Mouse (Mus musculus) liver, embryonic 15.5 days (tissue): Measurements from ENCODE around the gene Pla2g2c. TPM values are rescaled to one million over a fixed set of nuclear protein-coding genes. Genes with fewer than 3 reads are reported as not detected.

Experiments
- ATAC-seq: fragments of 200-750 bp; cut with Nextera tagmentation; 2 replicates; pipeline ENCODE4 v1.8.0; 2017; ENCODE audit warnings: moderate number of reproducible peaks, mild to moderate bottlenecking, moderate library complexity; ENCODE audit not compliant: insufficient read depth
- H3K27ac ChIP-seq: fragments of 300-500 bp; sonication (generic); replicated peaks from 2 replicates; pipeline ENCODE4 v1.5.1; 2015; ENCODE audit warnings: mild to moderate bottlenecking, inconsistent platforms
- H3K27me3 ChIP-seq: fragments of 300-500 bp; sonication (generic); 2 replicates; pipeline ENCODE4 v1.6.1; 2015; ENCODE audit warnings: mild to moderate bottlenecking, inconsistent platforms
- H3K36me3 ChIP-seq: fragments of 300-500 bp; sonication (generic); replicated peaks from 2 replicates; pipeline ENCODE4 v1.6.1; 2015; ENCODE audit warnings: moderate library complexity, mild to moderate bottlenecking, inconsistent platforms
- H3K4me1 ChIP-seq: fragments of 300-500 bp; sonication (generic); replicated peaks from 2 replicates; pipeline ENCODE4 v1.6.1; 2015; ENCODE audit warnings: inconsistent platforms
- H3K4me2 ChIP-seq: fragments of 300-500 bp; sonication (generic); 2 replicates; pipeline ENCODE4 v1.6.1; 2015; ENCODE audit warnings: moderate library complexity, mild to moderate bottlenecking, inconsistent platforms
- H3K4me3 ChIP-seq: fragments of 300-500 bp; sonication (generic); replicated peaks from 2 replicates; pipeline ENCODE4 v1.5.1; 2015; ENCODE audit warnings: mild to moderate bottlenecking, inconsistent platforms
- H3K9ac ChIP-seq: fragments of 300-500 bp; sonication (generic); 2 replicates; pipeline ENCODE4 v1.6.1; 2015; ENCODE audit warnings: moderate library complexity, mild to moderate bottlenecking, inconsistent platforms
- H3K9me3 ChIP-seq: fragments of 300-500 bp; sonication (generic); replicated peaks from 2 replicates; pipeline ENCODE4 v1.6.1; 2016; ENCODE audit warnings: inconsistent platforms
- WGBS: fragments of 180-500 bp; shearing (Covaris S2); methylation state at CpG from one replicate; pipeline ENCODE4 v1.1.7; 2015; ENCODE audit warnings: mixed read lengths; ENCODE audit not compliant: insufficient replicate concordance; 5-methylcytosine and 5-hydroxymethylcytosine counted together
- polyA plus RNA-seq: library from polyadenylated mRNA; unstranded; fragments of >200 nt; fragmentation: Nextera tagmentation; extraction: Ambion mirVana; gene quantifications from 2 replicates; pipeline ENCODE4 v1.2.1, GENCODE M21; 2015

Pla2g2c gene
- polyA plus RNA-seq, 1 experiment from 2014 or later: not detected

GRCm38 (mm10) chr4:138697166-138697860 is 27.3 kb upstream of the Pla2g2c start:
- Histone ChIP-seq H3K4me3 (no peak overlapping the region), H3K27me3 (peaks cover 6% of the 10 kb centered on the region), H3K4me1 (no peaks in the 10 kb centered on the region), H3K9ac (no peak overlapping the region), H3K4me2 (no peak overlapping the region), H3K27ac (no peak overlapping the region), H3K9me3 (no peaks in the 10 kb centered on the region), H3K36me3 (no peaks in the 10 kb centered on the region)
- ATAC-seq: no peak
- 43% methylated on average over 10 of the region's 10 CpGs for WGBS

DNA sequence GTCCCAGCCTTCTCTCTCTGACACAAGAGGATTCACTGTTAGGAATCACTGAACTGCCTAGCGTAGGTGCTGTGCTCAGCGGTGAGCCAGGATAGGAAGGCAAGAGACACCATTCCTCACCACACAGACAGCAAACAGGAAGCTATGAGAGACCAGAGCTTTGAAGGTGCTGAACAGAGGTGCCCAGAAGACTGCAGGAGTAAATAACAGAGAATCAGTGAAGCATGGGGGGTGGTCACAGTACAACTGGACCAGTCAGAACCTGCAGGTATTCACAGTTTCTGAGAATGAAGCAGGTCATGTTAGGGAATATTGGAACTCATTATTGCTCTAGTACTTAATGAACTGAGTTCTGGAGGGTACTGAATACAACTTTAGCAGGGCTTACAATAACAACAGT is 26.3 kb upstream of the Pla2g2c start:
- no peak overlapping the region for H3K4me2 ChIP-seq
- H3K4me3 ChIP-seq: no peak overlapping the region
- no peak overlapping the region for H3K9ac ChIP-seq
- no peaks in the 10 kb centered on the region for H3K36me3 ChIP-seq
- ATAC-seq: no peak
- WGBS: 40% methylated on average over 2 of the region's 2 CpGs
- peaks cover under 1% of the 10 kb centered on the region for H3K27me3 ChIP-seq
- H3K9me3 ChIP-seq: no peaks in the 10 kb centered on the region
- H3K4me1 ChIP-seq: no peaks in the 10 kb centered on the region
- H3K27ac ChIP-seq: no peak overlapping the region

DNA sequence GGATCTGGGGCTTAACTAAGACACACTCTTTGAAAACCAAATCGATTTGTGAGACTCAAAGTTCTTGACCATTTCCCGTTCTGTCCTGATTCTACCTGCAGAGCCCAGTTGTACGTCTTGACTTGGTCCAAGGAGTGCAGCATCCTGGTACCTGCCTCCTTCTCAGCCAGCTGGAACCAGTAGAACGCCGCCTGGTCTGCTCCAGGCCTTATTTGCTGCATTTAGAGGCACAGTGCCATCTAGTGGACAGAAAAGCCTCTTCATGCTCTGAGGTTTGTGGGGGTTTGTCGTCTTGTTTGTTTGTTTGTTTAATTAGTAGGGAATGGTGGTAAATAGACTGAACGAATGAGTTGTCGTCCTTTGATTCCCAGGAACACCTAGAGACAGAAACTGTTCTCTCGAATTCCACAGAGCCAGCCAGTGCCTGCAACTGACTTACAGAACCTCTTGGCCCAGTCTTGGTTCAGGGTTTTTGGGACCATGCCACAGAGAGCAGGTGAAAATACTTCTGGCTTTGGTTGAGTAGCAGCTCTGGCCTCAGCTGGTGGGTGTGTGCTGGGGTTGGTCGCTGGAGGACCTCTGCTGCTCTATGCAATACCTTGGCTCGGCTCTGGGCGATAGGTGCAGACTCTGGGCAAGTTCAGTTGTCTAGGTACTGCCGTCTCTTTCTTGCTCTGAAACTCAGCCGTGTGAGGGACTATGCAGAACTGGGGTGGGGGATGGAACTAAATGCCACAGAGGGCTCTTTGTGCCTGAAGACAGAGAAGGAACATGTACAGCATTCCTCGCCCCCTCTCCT is 24.2 kb upstream of the Pla2g2c start:
- Histone ChIP-seq H3K27ac (no peak overlapping the region), H3K9me3 (no peaks in the 10 kb centered on the region), H3K4me3 (no peak overlapping the region), H3K4me1 (no peaks in the 10 kb centered on the region), H3K27me3 (no peaks in the 10 kb centered on the region), H3K9ac (no peak overlapping the region), H3K36me3 (no peaks in the 10 kb centered on the region), H3K4me2 (no peak overlapping the region)
- ATAC-seq: no peak
- 22% methylated on average over 15 of the region's 15 CpGs for WGBS

DNA sequence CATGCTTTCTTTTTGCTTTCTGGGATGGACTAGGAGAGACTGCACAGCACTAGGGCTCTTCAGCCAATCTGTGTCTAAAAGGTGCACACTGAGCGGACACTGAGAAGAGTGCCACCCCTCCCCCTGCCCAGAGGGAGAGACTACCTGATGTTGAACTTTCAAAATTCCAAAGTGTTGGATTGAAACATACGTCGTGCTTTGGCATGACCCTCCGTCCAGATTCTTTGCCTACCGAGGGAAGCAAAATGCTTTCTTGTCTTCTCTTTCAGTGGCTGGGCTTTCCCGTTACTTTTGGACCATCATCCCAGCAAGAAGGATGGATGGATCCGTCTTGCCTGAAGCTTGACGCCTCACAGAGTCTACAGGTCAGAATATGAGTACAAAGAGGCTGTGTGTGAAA is 23.5 kb upstream of the Pla2g2c start:
- H3K4me1 ChIP-seq: no peaks in the 10 kb centered on the region
- 60% methylated on average over 8 of the region's 8 CpGs for whole genome bisulfite sequencing
- H3K9me3 ChIP-seq: no peaks in the 10 kb centered on the region
- no peaks in the 10 kb centered on the region for H3K27me3 ChIP-seq
- no peak overlapping the region for H3K4me2 ChIP-seq
- no peaks in the 10 kb centered on the region for H3K36me3 ChIP-seq
- no peak overlapping the region for H3K9ac ChIP-seq
- H3K27ac ChIP-seq: no peak overlapping the region
- ATAC-seq: no peak
- H3K4me3 ChIP-seq: no peak overlapping the region

DNA sequence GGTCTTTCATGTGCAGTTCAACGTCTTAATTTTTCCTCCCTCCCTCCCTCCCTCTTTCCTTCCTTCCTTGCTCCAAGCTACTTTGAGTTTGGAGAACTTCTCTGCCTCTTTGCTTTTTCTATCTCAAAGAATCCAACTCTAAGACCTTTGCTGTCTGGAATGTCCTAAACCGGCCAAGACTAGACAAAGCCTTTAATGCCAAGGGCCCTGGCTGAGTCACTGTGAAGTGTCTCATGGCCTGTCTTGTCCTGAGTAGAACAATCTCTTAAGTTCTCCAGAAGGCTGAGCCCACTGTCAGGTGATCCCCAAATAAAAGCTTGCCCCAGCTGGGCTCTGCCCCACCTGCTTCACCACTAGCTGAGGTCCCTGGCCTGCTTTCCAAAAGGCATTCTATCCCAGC is 22.6 kb upstream of the Pla2g2c start:
- no peak overlapping the region for H3K9ac ChIP-seq
- H3K27me3 ChIP-seq: no peaks in the 10 kb centered on the region
- no peak for ATAC-seq
- no peak overlapping the region for H3K4me2 ChIP-seq
- 63% methylated on average over 2 of the region's 2 CpGs for WGBS
- H3K27ac ChIP-seq: no peak overlapping the region
- H3K36me3 ChIP-seq: no peaks in the 10 kb centered on the region
- H3K9me3 ChIP-seq: no peaks in the 10 kb centered on the region
- no peaks in the 10 kb centered on the region for H3K4me1 ChIP-seq
- no peak overlapping the region for H3K4me3 ChIP-seq

GRCm38 (mm10) chr4:138702528-138702927 is 22.1 kb upstream of the Pla2g2c start:
- no peaks in the 10 kb centered on the region for H3K4me1 ChIP-seq
- H3K4me3 ChIP-seq: no peak overlapping the region
- H3K9ac ChIP-seq: no peak overlapping the region
- H3K27ac ChIP-seq: no peak overlapping the region
- H3K36me3 ChIP-seq: no peaks in the 10 kb centered on the region
- H3K27me3 ChIP-seq: no peaks in the 10 kb centered on the region
- 48% methylated on average over 8 of the region's 8 CpGs for WGBS
- no peak overlapping the region for H3K4me2 ChIP-seq
- no peak for ATAC-seq
- no peaks in the 10 kb centered on the region for H3K9me3 ChIP-seq

- no peak overlapping the region for H3K4me3 ChIP-seq
- 53% methylated on average over 7 of the region's 7 CpGs for WGBS
- no peaks in the 10 kb centered on the region for H3K27me3 ChIP-seq
- H3K36me3 ChIP-seq: no peaks in the 10 kb centered on the region
- H3K27ac ChIP-seq: no peak overlapping the region
- no peak overlapping the region for H3K9ac ChIP-seq
- no peak overlapping the region for H3K4me2 ChIP-seq
- H3K4me1 ChIP-seq: no peaks in the 10 kb centered on the region
- no peaks in the 10 kb centered on the region for H3K9me3 ChIP-seq
- no peak for ATAC-seq
These were observed 21.0 kb upstream of the Pla2g2c start for GRCm38 (mm10) chr4:138703591-138703990.

DNA sequence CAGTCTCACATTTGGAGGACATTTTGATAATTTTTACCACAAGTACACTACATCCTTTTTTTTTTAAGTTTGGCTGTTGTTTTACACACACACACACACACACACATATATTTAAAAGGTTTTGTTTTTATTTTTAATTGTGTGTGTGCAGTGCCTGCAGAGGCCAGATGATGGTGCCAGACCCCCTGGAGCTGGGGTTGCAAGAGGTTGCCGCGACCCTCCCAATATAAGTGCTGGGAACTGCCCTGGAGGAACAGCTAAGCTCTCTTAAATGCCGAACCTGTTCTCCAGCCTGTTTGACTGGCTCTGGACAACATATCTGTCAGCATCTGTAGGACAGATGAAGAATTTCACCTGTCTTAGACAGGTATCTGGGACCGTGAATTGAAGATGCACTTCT is 20.4 kb upstream of the Pla2g2c start:
- Histone ChIP-seq H3K9ac (no peak overlapping the region), H3K4me1 (no peaks in the 10 kb centered on the region), H3K4me2 (no peak overlapping the region), H3K27ac (no peak overlapping the region), H3K27me3 (no peaks in the 10 kb centered on the region), H3K4me3 (no peak overlapping the region), H3K36me3 (no peaks in the 10 kb centered on the region), H3K9me3 (no peaks in the 10 kb centered on the region)
- WGBS: 57% methylated on average over 4 of the region's 4 CpGs
- ATAC-seq: no peak

DNA sequence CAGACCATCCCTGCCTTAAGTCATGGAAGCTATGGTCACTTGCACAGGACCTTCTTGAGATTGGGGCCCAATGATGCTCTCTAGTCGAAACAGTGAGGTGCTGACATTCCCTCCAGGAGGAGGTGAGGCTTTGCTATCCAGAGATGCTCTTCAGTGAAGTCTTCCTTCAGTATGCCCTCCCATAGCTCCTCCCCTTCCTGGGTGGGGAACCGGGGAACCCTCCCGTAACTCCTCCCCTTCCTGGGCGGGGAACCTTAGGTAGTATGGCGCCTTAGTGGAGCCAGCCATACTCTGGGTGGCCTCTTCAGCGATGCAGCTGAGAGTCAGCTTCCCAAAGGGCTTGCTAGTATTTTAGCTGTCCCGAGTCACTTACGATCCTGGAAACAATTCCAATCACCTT is 18.0 kb upstream of the Pla2g2c start:
- no peaks in the 10 kb centered on the region for H3K4me1 ChIP-seq
- no peak overlapping the region for H3K4me2 ChIP-seq
- H3K27ac ChIP-seq: no peak overlapping the region
- no peak overlapping the region for H3K9ac ChIP-seq
- H3K9me3 ChIP-seq: no peaks in the 10 kb centered on the region
- ATAC-seq: no peak
- H3K4me3 ChIP-seq: no peak overlapping the region
- WGBS: 64% methylated on average over 8 of the region's 8 CpGs
- no peaks in the 10 kb centered on the region for H3K27me3 ChIP-seq
- H3K36me3 ChIP-seq: no peaks in the 10 kb centered on the region

DNA sequence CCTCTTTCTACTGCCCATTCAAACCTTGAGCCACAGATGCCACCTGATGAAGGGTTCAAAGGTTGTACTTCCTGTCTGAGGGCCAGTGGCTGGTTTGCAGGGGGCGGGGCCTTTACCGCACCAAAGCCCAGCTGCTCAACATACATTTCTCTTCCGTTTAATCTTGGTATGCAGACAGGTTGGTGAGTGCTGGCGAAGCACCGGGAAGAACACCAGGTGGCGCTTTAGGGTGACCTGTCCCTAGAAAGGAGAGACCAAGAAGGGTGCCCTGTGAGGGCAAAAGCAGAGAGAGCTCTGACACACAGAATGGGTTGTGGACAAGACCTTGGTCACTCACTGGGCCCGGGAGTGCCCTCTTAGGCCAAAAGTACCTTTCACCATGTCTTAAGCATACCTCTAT is 16.0 kb upstream of the Pla2g2c start:
- 10% methylated on average over 7 of the region's 7 CpGs for WGBS
- H3K36me3 ChIP-seq: no peaks in the 10 kb centered on the region
- ATAC-seq: no peak

DNA sequence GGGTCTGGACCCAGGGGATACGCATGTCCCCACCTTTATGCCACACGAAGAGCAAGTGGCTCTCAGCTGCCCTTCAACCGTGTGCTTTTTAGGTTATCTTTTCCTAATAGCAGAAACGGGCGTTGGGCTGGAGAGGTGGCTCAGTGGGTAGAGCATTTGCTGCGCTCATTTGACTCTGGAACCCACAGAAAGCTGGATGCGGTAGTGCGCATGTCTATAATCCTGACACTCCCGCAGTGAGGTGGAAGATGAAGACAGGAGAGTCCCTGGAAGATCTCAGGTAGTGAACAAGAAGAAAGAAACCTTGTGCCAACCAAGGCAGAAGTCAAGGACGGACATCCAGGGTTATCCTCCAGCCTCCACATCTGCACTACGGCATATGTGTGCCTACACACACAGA is 15.3 kb upstream of the Pla2g2c start:
- ATAC-seq: no peak
- Histone ChIP-seq H3K4me2 (no peak overlapping the region), H3K36me3 (no peaks in the 10 kb centered on the region), H3K9me3 (no peaks in the 10 kb centered on the region), H3K27ac (no peak overlapping the region), H3K27me3 (no peaks in the 10 kb centered on the region), H3K4me1 (no peaks in the 10 kb centered on the region), H3K9ac (no peak overlapping the region), H3K4me3 (no peak overlapping the region)
- 73% methylated on average over 11 of the region's 11 CpGs for WGBS

More for the DNA sequence above, 16.0 kb upstream of the Pla2g2c start:
- H3K4me2 ChIP-seq: no peak overlapping the region
- no peak overlapping the region for H3K27ac ChIP-seq
- H3K9me3 ChIP-seq: no peaks in the 10 kb centered on the region
- no peak overlapping the region for H3K4me3 ChIP-seq
- H3K9ac ChIP-seq: no peak overlapping the region
- no peaks in the 10 kb centered on the region for H3K27me3 ChIP-seq
- H3K4me1 ChIP-seq: no peaks in the 10 kb centered on the region
